Mouse (Mus musculus) ES-Bruce4 (cell line): ENCODE results near the gene Lrrc42. TPM values are rescaled to one million over a fixed set of nuclear protein-coding genes. Genes with fewer than 3 reads are reported as not detected.

Experiments used
- H3K27ac ChIP-seq: 2 replicates; pipeline ENCODE4 v1.5.1; 2012; ENCODE audit warnings: low read length, inconsistent platforms; ENCODE audit not compliant: insufficient read depth
- H3K27me3 ChIP-seq: 2 replicates; pipeline ENCODE4 v1.6.1; 2012; ENCODE audit warnings: mild to moderate bottlenecking, low read length, inconsistent platforms; ENCODE audit not compliant: control insufficient read depth, poor library complexity, insufficient read depth, severe bottlenecking
- H3K36me3 ChIP-seq: 2 replicates; pipeline ENCODE4 v1.6.1; 2012; ENCODE audit warnings: inconsistent platforms, mild to moderate bottlenecking, low read length, moderate library complexity; ENCODE audit not compliant: control insufficient read depth, poor library complexity, insufficient read depth, severe bottlenecking
- H3K4me1 ChIP-seq: one replicate; pipeline ENCODE4 v1.8.1; 2011; ENCODE audit warnings: low read length; ENCODE audit not compliant: control insufficient read depth, insufficient read depth
- H3K4me3 ChIP-seq: 2 replicates; pipeline ENCODE4 v1.5.1; 2011; ENCODE audit warnings: low read depth, mild to moderate bottlenecking, low read length
- H3K9ac ChIP-seq: 2 replicates; pipeline ENCODE4 v1.6.1; 2012; ENCODE audit warnings: low read depth, mild to moderate bottlenecking, inconsistent platforms; ENCODE audit not compliant: poor library complexity, severe bottlenecking
- H3K9me3 ChIP-seq: replicated peaks from 2 replicates; pipeline ENCODE4 v1.6.1; 2012; ENCODE audit warnings: mild to moderate bottlenecking, low read length, inconsistent platforms; ENCODE audit not compliant: control insufficient read depth, poor library complexity, insufficient read depth, severe bottlenecking
- CTCF ChIP-seq: IDR thresholded peaks from one replicate; pipeline ENCODE4 v1.8.1; 2011; ENCODE audit warnings: low read depth, low read length
- EP300 ChIP-seq: IDR thresholded peaks from 2 replicates; pipeline ENCODE4 v1.6.1; 2011; ENCODE audit warnings: low read depth, low read length; ENCODE audit not compliant: insufficient read depth
- POLR2A ChIP-seq: IDR thresholded peaks from one replicate; pipeline ENCODE4 v1.8.1; 2011; ENCODE audit warnings: low read length; ENCODE audit not compliant: insufficient read depth
- polyA plus RNA-seq: library from polyadenylated mRNA; stranded (reverse); fragments of >200 nt; gene quantifications from 2 replicates; pipeline ENCODE4 v1.2.4, GENCODE M21; 2011; ENCODE audit warnings: low read depth; ENCODE audit not compliant: missing spikeins, insufficient read depth, insufficient read length

The Lrrc42 gene
- polyA plus RNA-seq, 1 experiment, result 75.4 TPM

- Histone ChIP-seq H3K4me3 (no peak overlapping the region), H3K4me1 (no peaks in the 10 kb centered on the region), H3K9me3 (no peaks in the 10 kb centered on the region), H3K27me3 (no peaks in the 10 kb centered on the region), H3K27ac (no peak overlapping the region), H3K36me3 (no peaks in the 10 kb centered on the region), H3K9ac (no peak overlapping the region)
- TF ChIP-seq POLR2A, result no peak
Measured at GRCm38 (mm10) chr4:107211465-107211864, 41.9 kb downstream of the Lrrc42 start.

GRCm38 (mm10) chr4:107210483-107211097, 42.7 kb downstream of the Lrrc42 start:
- H3K27me3 ChIP-seq, result no peaks in the 10 kb centered on the region
- H3K9ac ChIP-seq, result no peak overlapping the region
- no peaks in the 10 kb centered on the region for H3K36me3 ChIP-seq
- H3K4me1 ChIP-seq, result no peaks in the 10 kb centered on the region
- no peak for TF ChIP-seq EP300
- TF ChIP-seq CTCF, result no peak
- no peak for TF ChIP-seq POLR2A
- no peaks in the 10 kb centered on the region for H3K9me3 ChIP-seq
- H3K27ac ChIP-seq, result no peak overlapping the region
- H3K4me3 ChIP-seq, result no peak overlapping the region

GRCm38 (mm10) chr4:107208880-107209279, 44.5 kb downstream of the Lrrc42 start, which contains the start of gene Ldlrad1:
Gene Ldlrad1 (plus strand): TSS chr4:107209180.
- Histone ChIP-seq H3K9ac (no peak within 1 kb of the TSS), H3K4me1 (no peaks in the 10 kb centered on the region), H3K4me3 (no peak within 1 kb of the TSS), H3K36me3 (no peaks in the 10 kb centered on the region), H3K27ac (no peak within 1 kb of the TSS), H3K9me3 (no peaks in the 10 kb centered on the region), H3K27me3 (no peaks in the 10 kb centered on the region)
- TF ChIP-seq EP300 (no peak), CTCF (no peak), POLR2A (no peak)

- Histone ChIP-seq H3K4me3 (no peak overlapping the region), H3K36me3 (no peaks in the 10 kb centered on the region), H3K27me3 (no peaks in the 10 kb centered on the region), H3K9me3 (no peaks in the 10 kb centered on the region), H3K27ac (no peak overlapping the region), H3K9ac (no peak overlapping the region), H3K4me1 (no peaks in the 10 kb centered on the region)
- TF ChIP-seq CTCF (no peak), EP300 (no peak), POLR2A (no peak)
Measured at GRCm38 (mm10) chr4:107207016-107207415, 46.3 kb downstream of the Lrrc42 start.

- TF ChIP-seq CTCF (no peak), POLR2A (no peak), EP300 (no peak)
- H3K27ac ChIP-seq, result no peak overlapping the region
- no peaks in the 10 kb centered on the region for H3K4me1 ChIP-seq
- H3K27me3 ChIP-seq, result no peaks in the 10 kb centered on the region
- no peaks in the 10 kb centered on the region for H3K9me3 ChIP-seq
- peaks cover 25% of the 10 kb centered on the region for H3K36me3 ChIP-seq
- H3K4me3 ChIP-seq, result no peak overlapping the region
- H3K9ac ChIP-seq, result no peak overlapping the region
Measured at GRCm38 (mm10) chr4:107203001-107203400, 50.3 kb downstream of the Lrrc42 start.

- TF ChIP-seq EP300 (no peak), POLR2A (no peak), CTCF (no peak)
- no peak overlapping the region for H3K9ac ChIP-seq
- no peaks in the 10 kb centered on the region for H3K27me3 ChIP-seq
- no peaks in the 10 kb centered on the region for H3K4me1 ChIP-seq
- no peak overlapping the region for H3K27ac ChIP-seq
- H3K36me3 ChIP-seq, result peaks cover 34% of the 10 kb centered on the region
- H3K9me3 ChIP-seq, result no peaks in the 10 kb centered on the region
- no peak overlapping the region for H3K4me3 ChIP-seq
Measured at GRCm38 (mm10) chr4:107201779-107202178, 51.6 kb downstream of the Lrrc42 start.

GRCm38 (mm10) chr4:107198072-107198471, 55.3 kb downstream of the Lrrc42 start:
- Histone ChIP-seq H3K9me3 (no peaks in the 10 kb centered on the region), H3K36me3 (peaks cover 51% of the 10 kb centered on the region), H3K4me1 (no peaks in the 10 kb centered on the region), H3K27me3 (no peaks in the 10 kb centered on the region), H3K9ac (no peak overlapping the region), H3K27ac (no peak overlapping the region), H3K4me3 (no peak overlapping the region)
- no peak for TF ChIP-seq EP300
- no peak for TF ChIP-seq POLR2A
- TF ChIP-seq CTCF, result no peak
